Mouse (Mus musculus) myocyte (in vitro differentiated cells): ENCODE data around the gene Mad2l2.

Experiments used
- CEBPB ChIP-seq: IDR thresholded peaks from 2 replicates; pipeline ENCODE4 v1.6.1; 2011; ENCODE audit warnings: mild to moderate bottlenecking, moderate library complexity; ENCODE audit not compliant: poor library complexity, insufficient read depth, severe bottlenecking
- E2F4 ChIP-seq: IDR thresholded peaks from one replicate; pipeline ENCODE4 v1.6.1; 2011; ENCODE audit warnings: mild to moderate bottlenecking, control low read depth, moderate library complexity; ENCODE audit not compliant: insufficient read depth
- MAX ChIP-seq: IDR thresholded peaks from one replicate; pipeline ENCODE4 v1.6.1; 2011; ENCODE audit warnings: low read depth, mild to moderate bottlenecking, control low read depth
- MYOD1 ChIP-seq, 3 experiments: IDR thresholded peaks; one replicate each; pipeline ENCODE4 v1.6.1; 2011; ENCODE audit warnings: control low read depth in 2 of 3, low read depth in 2 of 3, mild to moderate bottlenecking in 2 of 3, moderate library complexity in 1 of 3; ENCODE audit not compliant: insufficient read length in 2 of 3, control insufficient read depth in 1 of 3
- POLR2A ChIP-seq: IDR thresholded peaks from one replicate; pipeline ENCODE4 v1.6.1; 2011; ENCODE audit warnings: low read depth, mild to moderate bottlenecking, control low read depth, moderate library complexity; ENCODE audit not compliant: insufficient read length
- POLR2AphosphoS2 ChIP-seq: IDR thresholded peaks from one replicate; pipeline ENCODE4 v1.6.1; 2011; ENCODE audit warnings: low read depth, control low read depth; ENCODE audit not compliant: insufficient read length
- REST ChIP-seq: IDR thresholded peaks from one replicate; pipeline ENCODE4 v1.6.1; 2011; ENCODE audit warnings: mild to moderate bottlenecking, control low read depth, moderate library complexity; ENCODE audit not compliant: insufficient read depth, insufficient read length
- SRF ChIP-seq: IDR thresholded peaks from one replicate; pipeline ENCODE4 v1.6.1; 2011; ENCODE audit warnings: low read depth; ENCODE audit not compliant: control insufficient read depth, insufficient read length
- TCF12 ChIP-seq: IDR thresholded peaks from one replicate; pipeline ENCODE4 v1.6.1; 2011; ENCODE audit warnings: mild to moderate bottlenecking, control low read depth; ENCODE audit not compliant: poor library complexity, insufficient read depth, severe bottlenecking
- USF1 ChIP-seq: IDR thresholded peaks from one replicate; pipeline ENCODE4 v1.6.1; 2011; ENCODE audit warnings: low read depth, mild to moderate bottlenecking, control low read depth, moderate library complexity

DNA sequence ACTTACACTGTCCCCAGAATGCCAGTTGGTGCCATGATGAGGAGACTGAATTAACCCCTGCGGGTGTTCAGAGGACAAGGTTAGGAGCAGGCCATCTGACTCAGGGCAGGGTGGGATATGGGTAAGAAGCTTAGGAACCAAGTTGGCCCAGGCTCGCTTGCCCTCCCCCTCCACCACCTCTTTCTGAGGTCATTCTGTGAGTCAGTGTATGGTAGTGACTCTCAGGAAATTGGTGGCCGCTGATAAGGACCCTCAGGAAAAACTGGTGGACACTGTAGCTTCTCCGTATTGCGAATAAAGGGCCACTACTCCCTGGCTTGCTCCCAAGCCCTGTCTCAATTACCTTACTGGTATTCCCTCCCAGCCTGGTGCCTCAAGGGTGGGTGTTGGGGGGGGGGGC, 21.0 kb upstream of the Mad2l2 start:
- no peak for TF ChIP-seq USF1
- no peak for TF ChIP-seq TCF12
- TF ChIP-seq E2F4, result no peak
- TF ChIP-seq MAX, result no peak
- TF ChIP-seq POLR2A, result no peak
- TF ChIP-seq CEBPB, result no peak
- no peak for TF ChIP-seq REST
- TF ChIP-seq MYOD1 (IDR thresholded peaks at IDR 0.05; ENCODE audit: control insufficient read depth in 1 of 3, insufficient read length in 2 of 3, low read depth in 2 of 3), result no peak
- TF ChIP-seq POLR2AphosphoS2, result no peak
- TF ChIP-seq SRF, result no peak
